Mouse (Mus musculus) kidney, postnatal 36 days (tissue): ENCODE results near the gene Serpinh1.
"Not testable (repeated sequence)": the region's sequence is repeated elsewhere in the genome, so short reads cannot be mapped to it uniquely, and the experiment has no call there.

Experiments
- DNase-seq, 2 experiments: peaks; one replicate each; pipeline ENCODE4 v3.0.0; 2021 to 2022; ENCODE audit warnings: mixed read lengths in 2 of 2

Gene Serpinh1

DNA sequence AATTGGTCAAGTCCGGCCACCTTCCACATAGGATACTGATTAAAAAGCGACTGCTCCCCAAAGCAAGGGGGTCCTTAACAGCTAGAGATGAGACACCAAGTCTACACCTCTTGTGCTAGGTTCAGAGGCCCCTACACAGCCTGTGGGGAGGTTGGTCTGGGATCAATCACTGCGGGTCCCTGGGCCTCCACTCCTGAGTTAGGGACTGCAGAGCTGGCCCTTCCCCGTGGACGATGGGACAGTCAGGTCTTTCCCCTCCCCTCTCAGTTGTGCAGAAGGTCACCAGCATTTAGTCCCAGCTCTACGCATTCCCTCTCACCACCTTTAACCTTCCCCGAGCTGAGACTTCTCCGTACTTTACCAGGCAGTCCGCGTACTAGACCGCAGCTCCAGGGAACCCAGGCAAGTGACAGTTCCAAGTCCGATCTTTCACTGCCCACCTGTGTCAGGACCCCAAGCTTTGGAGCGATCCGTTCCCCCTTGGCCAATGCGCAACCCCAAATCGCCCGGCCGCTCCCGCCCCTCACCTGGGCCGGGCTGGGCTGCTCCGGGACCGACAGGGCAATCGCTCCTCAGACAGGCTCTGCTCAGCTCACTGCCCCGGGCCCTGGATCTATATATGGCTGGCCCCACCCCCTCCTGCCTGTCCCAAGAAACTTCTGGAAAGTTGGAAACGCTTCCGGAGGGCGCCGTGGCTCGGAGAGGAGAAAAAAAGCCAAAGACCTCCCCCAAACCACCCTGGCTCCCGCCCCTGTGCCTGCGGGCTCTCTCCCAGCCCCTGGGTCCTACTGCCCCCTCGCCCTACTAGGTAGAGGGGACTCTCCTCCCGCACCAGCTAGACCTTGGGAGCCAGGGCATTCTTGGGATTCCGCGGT is at the start of gene Serpinh1:
Gene Serpinh1, minus strand, starts transcription at position 714 of the 875 bp plus-strand sequence.
- peak; percentile 92 to 93 for DNase-seq

DNA sequence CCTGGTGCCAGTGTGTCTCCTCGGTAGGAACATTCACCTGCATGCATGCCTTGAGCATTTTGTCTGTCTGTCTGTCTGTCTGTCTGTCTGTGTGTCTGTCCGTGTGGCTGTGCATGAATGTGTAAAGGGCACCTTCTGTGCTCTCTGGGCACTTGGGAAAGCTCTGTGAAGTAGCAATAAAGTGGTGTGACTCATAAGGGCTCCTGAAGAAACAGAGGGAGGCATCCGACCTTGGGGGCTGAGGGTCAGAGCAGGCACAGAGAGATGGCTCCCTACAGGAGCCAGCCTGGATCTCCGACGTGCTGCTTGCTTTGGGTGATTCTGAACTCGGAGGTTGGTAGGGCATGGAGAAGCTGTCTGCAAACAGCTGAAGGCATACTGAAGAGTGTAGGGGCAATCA is 49.4 kb upstream of the Serpinh1 start:
- DNase-seq, result no peak

DNA sequence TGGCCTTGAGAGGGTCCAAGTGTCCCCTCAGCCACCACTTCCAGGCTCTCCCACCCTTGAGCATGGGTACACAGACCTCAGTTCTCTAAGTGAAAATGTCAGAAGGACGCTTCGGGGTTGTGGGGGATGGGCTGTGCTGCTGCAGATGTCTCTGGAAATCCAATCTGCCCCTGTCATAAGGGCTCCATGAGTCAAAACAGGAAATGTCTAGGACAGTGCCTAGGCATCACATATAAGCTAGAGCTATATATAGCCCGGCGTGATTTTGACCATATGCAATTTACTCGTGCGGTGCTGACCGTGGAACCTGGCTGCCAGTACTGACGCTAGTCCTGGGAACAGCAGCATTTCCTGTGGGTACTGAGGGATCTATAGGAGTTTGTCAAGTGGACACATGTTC is 48.3 kb upstream of the Serpinh1 start:
- no peak for DNase-seq

DNA sequence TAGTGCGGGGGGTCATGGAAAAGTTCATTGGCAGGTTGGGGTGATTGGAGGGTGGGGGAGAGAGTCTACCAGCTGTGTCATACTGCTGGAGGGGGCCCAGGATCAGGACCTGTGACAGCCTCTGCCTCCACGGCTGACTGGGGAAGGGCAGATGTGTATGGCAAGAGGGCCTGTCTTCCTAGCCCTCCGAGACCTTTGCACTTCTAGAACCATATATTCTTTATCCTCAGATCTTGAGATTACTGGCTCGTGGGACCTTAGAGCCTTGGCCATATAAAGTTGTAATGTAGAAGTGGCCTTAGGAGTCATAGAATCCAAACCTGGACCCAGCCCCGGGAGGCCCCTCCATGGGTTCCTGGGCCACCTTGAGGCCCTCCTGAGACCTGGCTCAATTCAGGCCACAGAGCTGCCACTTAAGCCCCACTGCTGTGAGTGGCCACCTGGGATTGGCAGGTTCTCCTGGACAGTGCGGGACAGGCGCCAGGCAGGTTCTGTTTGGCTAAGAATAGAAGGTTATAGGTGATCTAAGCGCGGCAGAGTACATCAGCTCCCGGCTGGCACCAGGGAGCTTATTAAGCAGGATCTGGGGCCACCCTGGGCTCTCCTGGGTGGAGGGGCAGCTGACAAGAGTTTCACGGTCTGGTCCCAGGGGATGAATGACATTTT is 44.1 kb upstream of the Serpinh1 start:
- DNase-seq, result peak in 1 of 2 experiments; percentile 20

DNA sequence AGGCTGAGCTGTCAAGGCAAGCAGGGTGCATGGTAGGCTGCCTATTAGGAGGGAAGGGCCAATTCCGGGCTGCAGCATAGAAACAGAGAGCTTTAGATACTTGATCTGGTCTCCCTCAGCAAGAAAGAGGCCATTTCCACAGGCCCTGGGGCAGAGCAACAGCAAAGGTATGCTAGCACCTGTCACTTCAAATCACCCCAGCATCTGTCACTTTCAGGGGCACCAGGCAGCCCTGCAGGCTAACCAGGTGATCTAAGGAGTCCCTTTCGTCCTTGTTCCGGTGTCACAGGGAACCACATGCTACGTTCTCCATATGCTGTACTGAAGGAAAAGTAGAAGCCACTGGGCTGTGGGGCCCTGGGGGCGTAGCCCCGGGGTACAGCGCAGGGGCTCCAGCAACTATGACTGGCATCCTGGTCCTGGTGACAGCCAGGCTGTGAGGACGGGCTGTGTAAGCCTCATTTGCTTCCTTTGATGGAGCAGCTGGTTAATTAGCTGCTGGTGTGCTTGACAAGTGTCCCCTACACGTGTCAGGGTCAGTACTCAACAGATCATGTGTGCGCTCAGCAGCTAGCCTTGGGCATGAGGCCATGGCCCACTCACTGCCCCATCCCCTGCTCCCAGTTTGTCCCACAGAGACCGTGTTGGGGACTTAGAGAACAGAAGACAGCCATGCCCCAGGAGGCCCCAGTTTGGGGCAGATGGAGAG is 43.0 kb upstream of the Serpinh1 start:
- no peak for DNase-seq

DNA sequence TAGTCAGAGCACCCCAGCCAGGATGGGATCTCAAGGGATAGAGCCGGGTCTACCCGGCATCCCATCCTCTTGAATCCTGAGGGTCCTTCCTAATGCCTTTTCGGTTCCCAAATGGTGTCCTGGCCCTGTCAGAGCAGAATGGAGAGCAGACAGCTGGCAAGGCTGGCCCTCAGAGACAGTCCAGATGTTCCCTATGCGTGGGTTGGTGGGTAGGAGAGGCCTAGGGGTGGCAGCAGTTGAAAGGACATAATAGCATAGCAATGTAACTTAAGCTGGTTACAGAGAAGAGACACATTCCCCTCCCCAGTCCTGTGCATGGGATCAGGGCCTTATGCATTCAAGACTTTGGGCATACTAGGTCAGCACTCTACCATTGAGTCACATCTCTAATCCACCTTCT is 42.3 kb upstream of the Serpinh1 start:
- DNase-seq, result no peak

DNA sequence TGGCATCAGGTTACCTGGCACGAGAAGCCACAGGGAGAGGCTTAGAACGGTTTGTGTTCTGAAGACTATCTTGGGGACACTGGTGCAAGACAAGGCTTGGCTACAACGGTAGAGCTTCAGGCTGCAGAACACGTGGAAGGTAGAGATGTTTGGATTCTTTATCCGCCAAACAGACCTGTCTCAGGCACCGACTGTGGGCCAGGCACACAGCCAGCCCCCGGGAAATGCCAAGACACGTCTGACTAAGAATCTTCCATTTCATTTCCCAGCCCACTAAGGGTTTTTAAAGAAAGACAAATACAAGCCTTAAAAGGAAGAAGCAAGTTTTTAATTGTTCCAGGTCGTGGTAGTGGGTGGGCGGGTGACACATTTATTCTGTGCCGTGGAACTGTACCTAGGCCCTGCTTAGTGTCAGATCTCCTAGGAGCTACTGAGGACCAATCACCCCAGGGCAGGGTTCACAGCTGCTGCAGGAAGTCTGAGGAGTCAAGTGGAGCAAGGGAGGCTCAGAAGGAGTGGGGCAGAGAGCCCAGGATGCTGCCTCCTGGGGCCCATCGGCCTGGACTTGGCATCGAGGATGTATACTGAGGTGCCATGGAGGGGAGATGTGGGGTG is 40.8 kb upstream of the Serpinh1 start:
- DNase-seq, result no peak

DNA sequence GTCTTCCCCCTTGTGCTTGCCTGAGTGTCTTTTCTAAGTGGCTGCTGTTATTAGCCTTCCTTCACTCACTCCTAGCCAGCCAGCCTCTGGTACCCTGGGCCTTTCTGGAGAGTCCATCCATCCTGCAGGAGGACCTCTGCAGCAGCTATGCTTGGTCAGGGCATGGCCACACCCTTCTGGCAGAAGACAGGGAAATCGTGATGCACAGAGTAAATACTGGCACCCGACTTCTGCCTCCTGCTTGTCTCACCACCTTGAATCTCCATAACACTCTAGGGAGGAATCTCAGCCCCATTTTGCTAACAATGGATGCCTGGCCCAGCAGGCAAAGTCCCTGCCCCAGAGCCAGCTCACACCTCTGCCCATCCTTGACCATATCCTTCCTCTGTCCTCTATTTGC is 39.7 kb upstream of the Serpinh1 start:
- no peak for DNase-seq

DNA sequence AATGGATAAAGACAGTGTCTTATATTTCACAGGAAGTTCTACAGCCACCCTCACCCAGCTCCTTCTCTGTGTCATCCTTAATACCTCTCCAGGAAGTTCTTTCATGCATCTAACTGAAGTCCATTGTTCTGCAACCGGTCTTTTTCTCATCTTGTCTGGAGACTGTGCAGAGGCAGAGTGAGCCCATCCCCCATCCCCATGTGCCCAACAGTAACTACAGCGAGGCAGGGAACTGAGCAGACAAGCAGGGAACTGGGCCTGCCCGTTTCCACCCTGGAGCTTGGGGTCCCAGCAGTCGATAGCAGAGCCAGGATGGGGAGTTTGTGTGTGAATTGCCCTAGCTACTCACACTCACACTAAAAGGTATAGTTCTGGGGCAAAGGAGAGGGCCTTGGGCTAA is 37.5 kb upstream of the Serpinh1 start:
- no peak for DNase-seq

DNA sequence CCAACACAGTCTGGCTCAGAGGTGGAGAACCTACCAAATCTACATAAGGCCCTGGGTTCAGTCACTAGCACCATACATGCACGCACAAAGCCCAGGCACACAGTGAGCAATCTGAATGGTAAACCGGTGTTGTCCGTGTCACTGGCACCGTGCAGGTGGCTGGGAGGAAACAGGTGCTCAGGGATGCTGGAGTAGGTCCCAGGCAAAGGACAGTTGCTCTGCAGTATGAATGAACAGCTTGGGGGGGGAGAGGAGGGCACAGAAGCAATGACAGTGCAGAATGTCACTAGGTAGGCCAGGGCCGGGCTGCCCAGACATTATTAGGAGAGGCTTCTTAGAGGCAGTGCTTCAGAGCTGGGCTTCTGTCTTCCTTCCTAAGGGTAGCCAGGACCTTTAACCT is 34.3 kb upstream of the Serpinh1 start:
- no peak for DNase-seq

DNA sequence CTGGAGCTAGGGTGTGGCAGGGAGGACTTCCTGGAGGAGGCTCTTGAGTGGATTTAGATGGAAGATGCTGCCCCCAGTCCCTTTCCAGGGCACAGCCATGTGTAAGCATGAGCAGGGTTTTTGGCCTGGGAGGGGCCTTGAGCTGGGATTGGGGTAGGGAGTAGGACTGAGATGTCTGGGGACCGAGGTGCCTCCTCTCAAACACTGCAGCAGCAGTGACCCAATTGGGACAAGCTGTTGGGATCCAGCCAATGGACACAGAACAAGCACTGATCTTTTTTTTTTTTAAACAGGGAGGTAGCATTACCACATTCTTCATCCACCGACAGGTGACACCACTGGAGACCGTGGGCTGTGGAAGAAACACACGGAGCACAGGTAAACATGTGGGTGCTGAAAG is 33.8 kb upstream of the Serpinh1 start:
- DNase-seq, result no peak

DNA sequence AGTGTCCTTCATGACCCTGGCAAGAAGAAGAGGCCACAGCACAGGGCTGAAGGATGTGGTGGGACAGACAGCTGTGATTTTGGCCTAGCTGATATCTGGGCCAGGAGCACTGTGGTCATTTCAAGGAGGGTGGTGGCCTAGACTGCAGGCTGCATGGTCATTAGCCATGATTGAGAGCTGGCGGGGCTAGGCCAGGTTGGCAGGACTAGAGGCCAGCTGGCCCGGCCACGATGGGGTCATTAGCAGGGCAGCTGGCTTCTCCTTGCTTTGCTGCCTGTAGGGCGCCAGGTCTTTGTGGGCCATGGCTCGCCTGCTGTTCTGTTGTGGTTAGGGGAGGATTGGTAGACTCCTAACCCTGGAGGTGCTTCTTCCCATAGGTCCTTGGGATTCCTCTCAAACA is 33.0 kb upstream of the Serpinh1 start:
- peak in 1 of 2 experiments; percentile 14 for DNase-seq

DNA sequence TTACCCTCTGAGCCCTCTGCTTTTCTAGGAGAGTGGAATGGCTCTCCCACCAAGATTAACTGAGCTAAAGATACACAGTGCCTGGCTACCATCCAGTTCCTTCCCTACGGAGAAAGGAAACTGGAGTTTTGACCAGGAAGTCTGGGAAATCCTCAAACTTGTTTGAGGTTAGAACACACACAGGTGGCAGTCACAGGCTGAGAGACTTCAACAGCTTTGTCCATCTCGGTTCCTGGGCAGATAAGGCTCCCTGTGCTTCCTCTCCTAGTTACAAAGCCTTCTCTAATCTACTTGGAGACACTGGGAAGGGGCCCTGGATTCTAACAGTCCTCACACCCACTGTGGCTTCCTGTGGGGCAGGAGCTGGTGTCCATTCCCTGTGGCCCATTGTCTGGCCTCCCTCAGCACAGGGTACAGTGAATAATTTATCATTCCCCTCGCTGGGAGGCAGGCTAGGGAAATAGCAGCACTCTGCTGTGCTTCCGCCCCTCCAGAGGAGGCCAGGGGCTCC is 31.1 kb upstream of the Serpinh1 start:
- peak; percentile 51 for DNase-seq

DNA sequence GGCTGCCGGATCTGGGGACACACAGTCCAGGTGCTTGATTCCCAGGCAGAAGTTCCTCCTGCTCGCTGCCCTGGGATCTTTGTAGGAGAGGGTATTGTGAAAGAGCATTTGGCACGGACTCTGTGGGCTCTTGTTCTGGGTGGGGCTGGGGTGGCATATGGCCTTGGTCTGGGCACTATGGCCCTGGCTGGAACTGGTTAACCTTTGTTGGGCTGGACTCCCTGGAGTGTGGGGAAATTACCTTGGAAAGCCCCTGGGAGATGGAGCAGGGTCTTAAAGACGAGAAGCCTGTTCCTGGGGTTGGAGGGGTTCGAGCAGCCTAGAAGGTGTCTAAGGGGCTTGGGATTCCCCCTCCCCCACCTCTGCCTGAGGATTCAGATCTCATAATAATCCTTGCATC is 30.2 kb upstream of the Serpinh1 start:
- peak in 1 of 2 experiments; percentile 8 for DNase-seq

DNA sequence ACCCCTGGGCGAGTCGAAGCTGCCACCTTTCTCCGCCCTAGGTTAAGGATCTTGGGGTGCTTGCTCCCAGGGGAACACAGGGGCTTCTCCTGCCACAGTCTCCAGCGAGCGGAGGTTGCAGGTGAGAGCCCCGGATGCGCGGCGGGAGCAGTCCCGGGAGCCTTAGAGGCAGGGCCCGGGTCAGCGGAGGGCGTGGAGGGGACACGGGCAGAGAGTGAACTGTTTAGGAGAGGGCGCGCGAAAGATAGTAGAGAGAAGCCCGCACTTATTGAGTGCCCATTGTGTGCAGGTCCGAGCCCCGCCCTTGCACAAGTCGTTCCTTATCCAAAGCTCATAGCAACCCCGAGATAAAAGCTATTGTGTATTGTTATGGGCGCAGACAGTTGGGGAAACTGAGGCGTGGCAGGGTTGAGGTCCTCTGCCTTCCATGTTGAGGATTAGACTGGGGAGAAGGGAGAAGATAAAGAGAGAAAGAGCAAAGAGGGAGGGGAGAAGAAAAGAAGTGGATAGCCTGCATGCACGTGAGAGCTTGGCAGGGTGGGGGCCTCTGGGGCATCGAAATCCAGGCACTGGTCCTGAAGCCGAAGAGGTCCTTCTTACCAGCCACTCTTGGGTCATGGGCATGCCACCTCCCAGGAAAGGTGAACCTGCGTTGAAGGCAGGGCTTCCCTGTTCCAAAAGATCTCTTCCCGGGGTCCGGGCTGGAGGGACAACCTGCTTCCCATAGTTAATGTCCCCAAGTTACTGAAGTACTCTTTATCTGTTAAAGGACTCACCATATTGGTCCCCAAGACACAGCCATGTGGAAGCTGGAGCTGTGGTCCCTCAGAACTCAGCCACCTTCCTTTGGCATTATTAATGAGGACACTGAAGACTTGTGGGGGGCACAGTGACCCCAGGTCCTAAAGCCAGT is 29.3 kb upstream of the Serpinh1 start:
- peak in 1 of 2 experiments; percentile 40 for DNase-seq

DNA sequence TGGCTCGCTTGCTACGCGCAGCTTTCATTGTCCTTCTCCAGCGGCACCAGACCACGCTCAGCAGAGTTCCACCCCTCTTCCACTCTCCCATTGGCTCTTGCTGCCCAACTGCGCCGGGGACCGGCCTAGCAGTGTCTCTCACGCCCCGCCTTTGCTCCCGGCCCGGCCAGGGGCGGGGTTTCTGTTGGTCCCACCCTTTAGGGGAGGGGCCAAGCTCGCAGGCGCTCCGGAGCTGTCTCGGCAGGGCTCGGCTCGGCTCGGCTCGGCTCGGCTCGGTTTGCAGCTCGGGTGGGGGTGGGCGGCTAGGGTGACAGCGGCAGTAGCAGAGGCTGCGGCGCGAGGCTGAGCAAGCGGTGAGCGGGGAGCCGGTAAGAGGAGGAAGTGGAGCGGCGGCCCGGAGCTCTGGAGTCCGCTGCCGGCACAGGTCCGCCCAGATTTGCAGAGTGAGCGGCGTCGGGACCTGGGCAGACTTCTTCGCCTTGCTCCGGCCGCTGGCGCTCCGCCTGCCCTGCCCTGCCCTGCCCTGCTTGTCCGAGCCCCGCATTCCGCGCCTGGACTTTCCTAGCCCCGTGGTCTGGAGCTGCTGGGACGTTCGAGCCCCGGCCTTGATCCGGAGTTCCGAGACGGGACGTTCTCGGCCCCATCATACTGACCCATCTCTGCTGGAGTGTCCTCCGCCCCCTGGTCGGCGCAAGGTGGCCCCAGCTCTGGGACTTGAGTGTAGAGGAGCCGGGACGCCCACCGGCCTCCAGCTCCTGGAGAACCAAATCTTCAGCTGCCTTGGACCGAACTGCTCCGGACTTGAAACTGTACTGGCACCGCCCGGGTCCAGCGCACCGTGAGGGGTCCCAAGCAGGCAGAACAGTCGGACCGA is 28.4 kb upstream of the Serpinh1 start, which contains the start of gene Gdpd5:
Gene Gdpd5, plus strand, starts transcription at position 201 of the 874 bp plus-strand sequence.
- peak; percentile 98 to 100 for DNase-seq

DNA sequence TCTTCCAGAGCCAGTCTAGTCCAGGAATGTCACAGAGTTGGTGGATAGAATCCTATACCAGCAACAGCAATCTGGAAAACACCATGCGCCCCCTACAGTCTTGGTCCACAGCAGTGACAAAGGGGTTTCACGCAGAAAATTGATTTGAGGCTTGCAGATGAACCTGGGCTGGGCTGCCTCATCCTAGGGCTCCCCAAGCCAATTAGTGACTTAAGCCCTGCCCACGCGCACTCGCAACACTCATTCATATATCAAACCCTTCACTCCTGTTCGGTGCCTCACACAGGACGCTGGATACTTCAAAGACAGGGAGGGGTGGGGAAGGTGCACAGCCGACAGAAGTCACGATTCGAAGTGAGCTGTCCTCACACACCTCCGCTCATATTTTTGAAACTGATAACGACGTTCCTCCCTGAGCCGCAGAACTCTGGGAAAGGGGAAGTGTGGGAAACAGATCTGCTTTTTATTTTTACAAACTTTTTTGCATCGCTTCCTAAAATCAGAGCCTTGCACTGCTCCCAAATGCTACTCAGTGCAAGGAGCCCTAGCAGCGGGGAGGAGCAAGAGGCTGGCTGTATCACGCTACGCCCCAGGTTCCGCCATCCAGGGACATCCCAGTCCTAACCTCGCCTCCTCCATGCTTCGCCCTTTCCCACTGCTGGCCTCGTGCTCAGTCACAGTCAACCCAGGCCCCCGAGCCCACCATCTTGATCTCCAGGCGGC is 27.6 kb upstream of the Serpinh1 start:
- peak in 1 of 2 experiments; percentile 32 for DNase-seq

DNA sequence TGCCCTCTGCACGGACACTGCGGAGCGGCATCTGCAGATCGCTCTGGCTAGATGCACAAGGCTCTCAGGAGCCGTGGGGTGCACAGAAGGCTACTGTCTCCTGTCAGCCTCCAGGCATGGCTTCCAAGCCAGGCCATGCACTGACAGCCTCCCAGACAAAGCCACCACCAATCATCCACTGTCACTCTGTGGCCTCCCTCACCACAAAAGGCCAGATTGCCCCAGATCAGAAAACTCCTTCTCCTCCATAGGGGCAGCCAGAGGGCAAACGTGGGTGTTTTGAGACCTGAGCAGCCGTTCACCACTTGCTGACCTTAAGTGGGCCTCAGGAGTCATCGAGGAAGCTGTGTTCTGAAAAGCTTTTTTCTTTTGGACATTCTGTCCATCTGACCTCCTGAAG is 25.8 kb upstream of the Serpinh1 start:
- no peak for DNase-seq

DNA sequence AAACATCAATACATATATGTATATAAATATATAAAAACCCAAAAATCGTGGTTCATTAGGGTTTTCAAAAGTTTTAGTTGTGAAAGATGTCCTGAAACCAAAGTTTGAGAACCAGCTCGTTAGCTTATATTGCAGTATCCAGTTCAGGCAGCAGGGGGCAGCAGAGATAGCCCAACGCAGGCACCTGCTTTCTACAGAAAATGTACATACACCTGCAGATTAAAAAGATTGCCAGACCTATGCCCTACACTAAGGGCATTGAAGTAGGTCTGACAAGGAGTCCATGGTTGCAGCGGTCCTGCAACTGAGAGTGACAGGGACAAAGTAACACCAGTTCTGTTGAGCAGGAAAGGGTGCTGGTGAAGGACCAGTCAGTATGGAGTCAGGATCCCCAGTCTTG is 22.4 kb upstream of the Serpinh1 start:
- peak; percentile 73 to 91 for DNase-seq

DNA sequence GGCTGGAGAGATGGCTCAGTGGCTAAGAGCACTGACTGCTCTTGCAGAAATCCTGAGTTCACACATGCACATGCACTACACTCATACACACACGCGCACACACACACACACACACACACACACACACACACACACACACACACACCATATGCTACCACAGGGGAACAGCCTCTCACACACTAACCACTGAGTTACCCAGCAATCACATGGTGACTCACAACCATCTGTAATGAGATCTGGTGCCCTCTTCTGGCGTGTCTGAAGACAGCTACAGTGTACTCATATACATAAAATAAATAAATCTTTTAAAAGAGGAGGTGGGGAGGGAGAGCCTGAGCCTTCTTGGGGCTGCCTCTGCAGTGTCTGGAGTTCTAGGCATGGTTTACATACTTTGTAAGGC is 21.3 kb upstream of the Serpinh1 start:
- DNase-seq, result not testable (repeated sequence)
